Mouse (Mus musculus): ENCODE data around the gene Slc16a10. TPM values are rescaled to one million over a fixed set of nuclear protein-coding genes. Genes with fewer than 3 reads are reported as not detected.

Slc16a10 gene
- polyA plus RNA-seq, 1 experiment from 2014 or later: 12.8 TPM

DNA sequence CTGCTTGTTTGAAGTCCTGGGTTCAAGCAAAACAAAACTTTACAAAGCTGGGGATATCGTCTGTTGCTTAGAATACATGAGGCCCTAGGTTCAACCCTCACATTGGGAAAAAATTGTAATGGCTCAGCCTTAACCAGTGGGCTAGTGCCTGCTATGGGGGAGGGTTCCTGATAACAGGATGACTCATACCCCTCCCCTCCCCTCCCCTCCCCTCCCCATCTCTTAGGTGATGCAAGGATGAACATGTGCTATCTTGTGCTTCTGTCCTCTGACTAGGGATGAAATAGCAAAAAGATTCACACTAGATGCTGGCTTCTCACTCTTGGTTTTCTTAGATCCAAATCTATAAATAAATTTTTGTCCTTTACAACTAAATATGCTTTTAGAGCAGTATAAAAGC is 2.8 kb upstream of the Slc16a10 start:
- 80% methylated on average over 1 of the region's 1 CpGs for WGBS
- ATAC-seq (ENCODE audit: low FRiP score): no peak
- Histone ChIP-seq H3K27me3 (peaks cover 15% of the 10 kb centered on the region), H3K27ac (no peak overlapping the region), H3K4me3 (no peak overlapping the region), H3K4me2 (no peak overlapping the region), H3K36me3 (no peaks in the 10 kb centered on the region), H3K9ac (no peak overlapping the region), H3K4me1 (replicated peaks) (peaks cover 8% of the 10 kb centered on the region), H3K9me3 (no peaks in the 10 kb centered on the region)

DNA sequence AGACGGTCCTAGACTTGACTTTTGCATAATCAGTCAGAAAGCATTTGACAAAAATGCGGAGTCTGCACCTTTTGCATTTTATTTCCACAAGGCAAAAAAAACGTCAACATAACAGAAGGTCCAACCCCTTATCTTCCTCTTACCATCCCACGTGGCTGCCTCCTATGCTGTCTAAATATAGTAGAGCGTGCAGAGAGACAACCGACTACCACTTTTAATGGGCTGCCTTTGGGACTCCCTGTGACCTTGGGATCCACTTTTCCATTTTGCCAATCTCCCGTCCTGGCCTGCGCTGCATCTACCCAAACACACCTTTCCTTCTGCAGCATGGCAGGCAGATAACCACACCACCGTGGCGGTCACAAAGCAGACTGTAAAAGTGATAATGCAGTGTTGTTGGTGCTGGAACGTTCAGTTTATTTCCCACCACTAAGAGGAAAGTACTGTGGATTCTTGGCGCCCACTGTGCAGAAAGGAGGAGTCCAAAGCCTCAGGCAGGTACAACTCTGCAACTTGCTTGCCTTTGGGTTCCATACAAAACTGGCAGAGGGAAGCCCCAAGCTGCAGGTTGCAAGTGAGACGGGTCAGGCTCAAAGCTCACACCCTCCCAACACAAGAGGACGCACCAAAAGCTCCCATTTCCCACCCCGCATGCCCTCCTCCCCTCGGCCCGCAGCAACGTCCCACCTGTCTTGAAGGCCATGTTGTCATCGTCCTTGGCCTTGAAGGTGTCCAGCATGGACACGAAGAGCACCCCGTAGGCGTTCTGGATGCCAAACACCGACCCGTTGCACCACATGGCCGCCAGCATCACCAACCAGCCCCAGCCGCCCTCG is 824 bp downstream of the Slc16a10 start:
- Histone ChIP-seq H3K4me2 (peak overlapping the region; percentile 81), H3K9me3 (no peaks in the 10 kb centered on the region), H3K27ac (no peak overlapping the region), H3K9ac (peak overlapping the region; percentile 82), H3K4me1 (replicated peaks) (peaks cover 8% of the 10 kb centered on the region), H3K4me3 (peak overlapping the region; percentile 72), H3K27me3 (peaks cover 15% of the 10 kb centered on the region), H3K36me3 (no peaks in the 10 kb centered on the region)
- WGBS: 29% methylated on average over 27 of the region's 27 CpGs
- ATAC-seq (ENCODE audit: low FRiP score): 0 out of 2 replicates have a peak, but pooled peaks have one; percentile 4

DNA sequence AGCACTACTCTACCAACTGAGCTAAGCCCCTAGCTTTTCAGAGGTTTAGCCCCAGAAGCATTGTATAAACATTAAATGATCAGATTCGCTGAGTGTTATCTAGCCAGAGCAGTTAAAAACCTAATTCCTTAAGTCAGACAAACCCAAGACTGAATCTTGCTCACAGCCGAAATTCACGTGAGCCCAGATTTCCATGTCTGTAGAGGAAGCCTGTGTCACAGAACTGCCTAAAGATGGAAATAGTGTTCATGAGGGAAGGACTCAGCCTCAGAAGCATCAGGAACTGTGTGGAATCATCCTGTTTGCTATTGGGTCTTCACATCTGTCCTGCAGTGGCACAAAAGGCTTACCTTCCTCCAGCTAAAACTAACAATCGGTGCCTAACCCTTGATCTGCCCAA is 2.4 kb downstream of the Slc16a10 start:
- Histone ChIP-seq H3K4me2 (no peak overlapping the region), H3K4me3 (no peak overlapping the region), H3K9me3 (no peaks in the 10 kb centered on the region), H3K27me3 (peaks cover 15% of the 10 kb centered on the region), H3K36me3 (no peaks in the 10 kb centered on the region), H3K4me1 (replicated peaks) (peaks cover 8% of the 10 kb centered on the region), H3K27ac (no peak overlapping the region), H3K9ac (no peak overlapping the region)
- no peak for ATAC-seq (ENCODE audit: low FRiP score)
- 94% methylated on average over 4 of the region's 4 CpGs for WGBS

DNA sequence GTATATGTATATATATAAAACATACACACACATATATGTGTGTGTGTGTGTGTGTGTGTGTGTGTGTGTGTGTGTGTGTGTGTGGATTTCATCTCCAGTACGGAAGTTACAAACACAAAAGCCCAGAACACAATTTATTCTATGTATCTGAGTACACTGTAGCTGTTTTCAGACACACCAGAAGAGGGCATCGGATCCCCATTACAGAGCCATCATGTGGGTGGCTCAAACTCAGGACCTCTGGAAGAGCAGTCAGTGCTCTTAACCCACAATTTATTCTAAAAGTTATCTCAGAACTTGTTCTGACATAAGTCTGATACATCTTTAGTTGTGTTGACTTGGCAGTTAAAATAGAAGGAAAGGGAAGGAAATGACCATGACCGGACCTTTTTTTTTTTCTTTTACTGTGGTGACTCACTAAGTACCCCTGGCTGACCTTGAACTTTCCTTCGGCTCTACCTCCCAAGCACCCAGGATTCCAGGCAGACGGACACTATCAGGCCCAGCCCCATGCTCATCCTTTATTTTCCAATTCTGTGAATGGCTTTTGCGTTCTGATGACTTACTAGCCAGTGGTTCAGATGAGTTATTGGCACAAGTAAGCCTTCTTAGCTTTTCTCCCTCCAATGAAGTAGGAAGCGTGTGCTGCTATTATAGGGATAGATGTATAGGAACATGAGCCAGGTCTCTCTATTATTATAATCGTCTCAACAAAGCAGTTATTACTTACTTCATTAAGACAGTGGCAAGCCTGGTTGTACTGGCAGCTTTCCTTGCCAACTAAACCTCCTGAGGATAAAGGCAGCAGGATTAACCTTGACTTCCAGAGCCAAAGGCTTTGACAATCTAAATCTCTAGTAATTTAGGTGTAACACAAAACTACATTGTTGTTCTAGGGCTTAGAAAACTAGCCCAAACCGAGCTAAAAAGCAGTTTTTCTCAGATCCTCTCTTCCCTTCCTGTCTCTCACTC is 6.0 kb downstream of the Slc16a10 start:
- H3K27me3 ChIP-seq: peaks cover 9% of the 10 kb centered on the region
- no peak overlapping the region for H3K4me2 ChIP-seq
- no peak overlapping the region for H3K9ac ChIP-seq
- no peak overlapping the region for H3K4me3 ChIP-seq
- H3K27ac ChIP-seq: no peak overlapping the region
- WGBS: 85% methylated on average over 9 of the region's 9 CpGs
- no peaks in the 10 kb centered on the region for H3K9me3 ChIP-seq
- no peak for ATAC-seq (ENCODE audit: low FRiP score)
- H3K36me3 ChIP-seq: no peaks in the 10 kb centered on the region
- H3K4me1 ChIP-seq (replicated peaks): peaks cover 2% of the 10 kb centered on the region; the same call in 1 of the 2 replicates

DNA sequence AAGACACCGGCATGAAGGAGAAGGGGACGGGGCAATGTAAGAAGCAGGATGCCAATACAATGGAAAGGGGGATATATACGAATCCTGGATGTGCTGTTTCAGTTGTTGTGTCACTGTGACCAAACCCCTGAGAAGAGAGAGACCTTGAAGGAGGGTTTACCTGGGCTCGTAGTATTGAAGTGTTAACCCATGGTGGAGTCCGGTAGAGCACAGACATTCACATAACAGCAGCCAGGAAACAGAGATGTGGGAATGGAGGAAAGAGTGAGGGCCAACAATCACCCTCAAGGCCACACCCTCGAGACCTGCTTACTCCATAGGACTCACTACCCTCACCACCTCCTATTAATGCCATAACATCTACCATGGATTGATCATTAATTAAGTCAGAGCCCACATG is 7.2 kb downstream of the Slc16a10 start:
- no peaks in the 10 kb centered on the region for H3K4me1 ChIP-seq (replicated peaks)
- H3K27ac ChIP-seq: no peak overlapping the region
- 89% methylated on average over 6 of the region's 6 CpGs for WGBS
- H3K4me2 ChIP-seq: no peak overlapping the region
- no peak overlapping the region for H3K9ac ChIP-seq
- H3K27me3 ChIP-seq: no peaks in the 10 kb centered on the region
- no peaks in the 10 kb centered on the region for H3K36me3 ChIP-seq
- H3K9me3 ChIP-seq: no peaks in the 10 kb centered on the region
- no peak overlapping the region for H3K4me3 ChIP-seq
- no peak for ATAC-seq (ENCODE audit: low FRiP score)

DNA sequence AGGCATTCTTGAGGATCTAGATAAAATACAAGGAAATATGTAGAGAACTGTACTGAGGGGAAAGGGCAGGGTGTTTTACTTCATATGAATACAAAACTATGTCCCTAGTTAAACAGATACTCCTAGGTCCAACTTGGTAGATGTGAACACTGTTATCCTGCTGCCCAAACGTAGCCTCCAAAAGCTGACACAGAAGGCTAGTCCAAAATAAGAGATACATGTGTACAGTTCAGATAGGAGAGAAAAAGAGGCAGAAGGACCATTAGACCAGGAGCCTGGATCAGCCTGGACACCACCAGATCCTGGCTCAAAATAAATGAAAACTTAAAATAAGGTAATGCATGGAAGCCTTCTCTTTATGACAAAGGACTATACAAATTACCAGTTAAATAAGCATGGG is 8.4 kb downstream of the Slc16a10 start:
- no peaks in the 10 kb centered on the region for H3K36me3 ChIP-seq
- no peaks in the 10 kb centered on the region for H3K4me1 ChIP-seq (replicated peaks)
- no peak overlapping the region for H3K4me3 ChIP-seq
- no peaks in the 10 kb centered on the region for H3K27me3 ChIP-seq
- ATAC-seq (ENCODE audit: low FRiP score): no peak
- H3K9me3 ChIP-seq: no peaks in the 10 kb centered on the region
- no peak overlapping the region for H3K27ac ChIP-seq
- H3K9ac ChIP-seq: no peak overlapping the region
- WGBS: 90% methylated on average over 1 of the region's 1 CpGs
- H3K4me2 ChIP-seq: no peak overlapping the region

DNA sequence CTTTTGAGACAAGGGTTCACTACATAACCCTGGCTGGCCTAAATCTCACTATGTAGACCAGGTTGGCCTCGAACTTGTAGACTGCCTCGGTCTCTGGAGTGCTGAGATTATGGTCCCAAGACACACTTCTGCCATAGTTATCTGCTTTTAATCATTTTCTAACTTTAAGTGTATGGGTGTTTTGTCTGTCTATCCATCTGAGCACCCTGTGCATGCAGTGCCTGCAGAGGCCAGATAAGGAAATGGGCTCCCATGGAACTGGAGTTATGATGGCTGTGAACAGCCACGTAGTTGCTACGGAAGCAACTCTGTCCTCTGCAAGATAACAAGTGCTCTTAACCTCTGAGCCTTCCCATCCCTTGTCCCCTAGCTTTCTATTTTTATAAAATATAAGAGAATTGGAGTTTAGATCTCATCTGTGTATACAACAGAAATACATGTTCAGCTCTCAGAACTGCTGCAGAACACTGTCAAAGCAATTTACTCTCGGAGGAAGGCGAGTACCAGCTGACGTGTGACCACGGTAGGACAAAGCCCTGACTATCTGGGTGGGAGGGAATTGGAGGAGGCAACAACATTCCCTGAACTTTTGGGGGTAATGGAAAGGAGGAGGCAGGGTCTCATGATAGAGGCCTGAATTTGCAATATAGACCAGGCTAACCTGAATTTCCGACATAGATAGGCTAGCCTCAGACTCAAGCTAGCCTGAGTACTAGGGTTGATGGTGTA is 10.2 kb downstream of the Slc16a10 start:
- Histone ChIP-seq H3K4me2 (no peak overlapping the region), H3K9me3 (no peaks in the 10 kb centered on the region), H3K36me3 (no peaks in the 10 kb centered on the region), H3K9ac (no peak overlapping the region), H3K4me1 (replicated peaks) (no peaks in the 10 kb centered on the region), H3K27me3 (no peaks in the 10 kb centered on the region), H3K4me3 (no peak overlapping the region), H3K27ac (no peak overlapping the region)
- WGBS: 89% methylated on average over 9 of the region's 9 CpGs
- no peak for ATAC-seq (ENCODE audit: low FRiP score)

DNA sequence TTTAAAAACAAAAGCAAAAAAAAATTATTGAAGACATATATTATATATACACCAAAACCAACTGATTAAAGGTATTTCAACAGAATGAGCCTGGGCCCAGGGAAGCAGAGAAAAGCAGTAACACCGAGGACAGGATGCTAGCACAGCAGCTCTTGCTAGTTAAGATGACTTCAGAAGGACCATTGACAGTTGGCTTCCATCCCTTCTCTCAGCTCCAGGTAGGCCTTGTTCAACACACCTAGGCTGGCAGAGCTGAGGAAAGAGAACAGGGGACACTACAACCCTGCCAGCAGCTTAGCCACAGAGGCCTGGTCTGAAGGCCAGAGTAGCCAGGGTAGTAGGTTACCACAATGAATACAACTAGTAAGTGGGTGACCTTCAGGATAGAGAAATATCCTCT is 11.9 kb downstream of the Slc16a10 start:
- Histone ChIP-seq H3K4me3 (no peak overlapping the region), H3K27ac (no peak overlapping the region), H3K27me3 (no peaks in the 10 kb centered on the region), H3K4me1 (replicated peaks) (no peaks in the 10 kb centered on the region), H3K4me2 (no peak overlapping the region), H3K36me3 (no peaks in the 10 kb centered on the region), H3K9me3 (no peaks in the 10 kb centered on the region), H3K9ac (no peak overlapping the region)
- ATAC-seq (ENCODE audit: low FRiP score): no peak
- 89% methylated on average over 1 of the region's 1 CpGs for WGBS

DNA sequence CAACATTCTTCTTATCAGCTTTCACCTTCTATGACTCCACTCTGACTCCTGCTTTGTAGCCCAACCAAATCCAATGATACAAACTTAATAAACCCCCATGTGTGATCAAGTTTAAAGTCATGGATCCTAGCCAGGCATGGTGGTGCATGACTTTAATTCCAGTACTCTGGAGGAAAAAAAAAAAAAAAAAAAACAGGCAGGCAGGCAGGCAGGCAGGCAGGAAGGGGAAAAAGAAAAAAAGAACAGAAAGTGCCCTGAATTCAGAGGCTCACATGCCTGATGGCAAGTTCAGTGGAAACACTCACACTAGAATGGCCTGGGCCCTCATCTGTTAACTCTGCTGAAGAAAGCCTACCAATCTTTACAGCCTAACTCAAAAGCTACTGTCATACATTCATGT is 12.9 kb downstream of the Slc16a10 start:
- Histone ChIP-seq H3K27me3 (no peaks in the 10 kb centered on the region), H3K27ac (no peak overlapping the region), H3K4me3 (no peak overlapping the region)

DNA sequence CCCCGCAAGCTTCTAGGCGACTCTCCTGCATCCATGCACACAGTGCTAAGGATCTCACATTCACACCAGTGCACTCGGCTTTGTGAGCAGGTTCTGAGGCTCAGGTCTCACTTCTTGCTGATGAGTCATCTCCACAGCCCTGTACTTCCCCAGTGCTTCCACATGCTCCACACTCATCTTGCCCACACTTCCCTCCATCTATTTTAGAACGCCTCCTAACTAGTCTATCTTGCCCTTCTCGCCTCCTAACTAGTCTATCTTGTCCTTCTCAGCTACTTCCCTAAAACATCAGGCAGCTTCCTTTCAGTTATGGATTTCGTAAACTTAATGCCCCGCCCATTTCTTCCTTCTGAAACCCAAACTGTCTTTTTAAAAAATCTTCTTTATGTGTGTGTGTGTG is 13.6 kb downstream of the Slc16a10 start:
- H3K27me3 ChIP-seq: no peaks in the 10 kb centered on the region
- H3K27ac ChIP-seq: no peak overlapping the region
- no peak overlapping the region for H3K4me2 ChIP-seq
- WGBS: 89% methylated on average over 7 of the region's 7 CpGs
- H3K9ac ChIP-seq: no peak overlapping the region
- H3K4me1 ChIP-seq (replicated peaks): no peaks in the 10 kb centered on the region
- H3K36me3 ChIP-seq: no peaks in the 10 kb centered on the region
- no peaks in the 10 kb centered on the region for H3K9me3 ChIP-seq
- no peak for ATAC-seq (ENCODE audit: low FRiP score)
- no peak overlapping the region for H3K4me3 ChIP-seq

More for the DNA sequence above, 12.9 kb downstream of the Slc16a10 start:
- Histone ChIP-seq H3K9me3 (no peaks in the 10 kb centered on the region), H3K36me3 (no peaks in the 10 kb centered on the region), H3K4me1 (replicated peaks) (no peaks in the 10 kb centered on the region), H3K4me2 (no peak overlapping the region), H3K9ac (no peak overlapping the region)
- ATAC-seq (ENCODE audit: low FRiP score): no peak

DNA sequence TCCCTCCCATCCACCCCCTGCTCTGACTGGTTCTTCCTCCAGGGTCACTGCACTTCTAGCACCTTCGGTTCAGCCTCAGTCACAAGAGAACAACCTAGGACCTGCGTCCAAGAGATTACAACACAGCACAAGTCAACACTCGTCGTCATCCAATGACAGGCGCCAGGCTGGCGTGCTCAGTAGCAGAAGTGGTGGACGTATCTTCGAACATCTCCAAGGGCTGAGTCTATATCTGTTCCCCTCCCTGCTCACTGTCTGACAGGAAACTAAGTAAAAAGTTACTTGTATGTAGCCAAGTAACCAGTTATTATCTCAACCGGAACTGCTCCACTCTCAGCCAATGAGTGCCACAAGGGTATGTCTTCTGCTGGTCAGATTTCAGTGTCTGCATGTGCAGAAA is 16.9 kb downstream of the Slc16a10 start:
- ATAC-seq (ENCODE audit: low FRiP score): no peak
- Histone ChIP-seq H3K27ac (no peak overlapping the region), H3K4me3 (no peak overlapping the region), H3K27me3 (no peaks in the 10 kb centered on the region), H3K9ac (no peak overlapping the region), H3K36me3 (no peaks in the 10 kb centered on the region), H3K9me3 (no peaks in the 10 kb centered on the region), H3K4me1 (replicated peaks) (no peaks in the 10 kb centered on the region), H3K4me2 (no peak overlapping the region)
- WGBS: 95% methylated on average over 9 of the region's 9 CpGs

DNA sequence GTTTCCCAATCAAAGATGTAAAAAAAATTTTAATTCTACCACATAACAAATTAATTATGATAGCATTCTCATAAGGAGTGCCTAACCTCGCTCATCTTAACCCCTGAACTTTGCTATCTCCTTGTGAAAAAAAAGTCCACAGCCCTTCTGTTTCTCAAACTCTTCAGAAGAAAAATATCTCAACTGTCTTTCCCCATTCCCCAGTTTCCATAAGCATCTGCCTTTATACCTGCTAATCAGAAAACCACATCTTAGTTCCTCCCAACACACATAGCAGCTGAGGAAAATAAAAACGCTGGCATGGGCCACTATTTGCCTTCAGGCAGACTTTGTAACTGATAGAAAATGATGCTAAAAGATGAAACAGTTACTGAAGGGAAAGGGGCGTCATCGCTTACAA is 17.5 kb downstream of the Slc16a10 start:
- H3K27ac ChIP-seq: no peak overlapping the region
- H3K27me3 ChIP-seq: no peaks in the 10 kb centered on the region
- H3K9me3 ChIP-seq: no peaks in the 10 kb centered on the region
- H3K4me1 ChIP-seq (replicated peaks): no peaks in the 10 kb centered on the region
- 88% methylated on average over 4 of the region's 4 CpGs for WGBS
- no peak overlapping the region for H3K4me3 ChIP-seq
- ATAC-seq (ENCODE audit: low FRiP score): no peak
- no peak overlapping the region for H3K4me2 ChIP-seq
- no peaks in the 10 kb centered on the region for H3K36me3 ChIP-seq
- H3K9ac ChIP-seq: no peak overlapping the region
